Mouse (Mus musculus): ENCODE data around the gene Rtp2.

Rtp2 gene

DNA sequence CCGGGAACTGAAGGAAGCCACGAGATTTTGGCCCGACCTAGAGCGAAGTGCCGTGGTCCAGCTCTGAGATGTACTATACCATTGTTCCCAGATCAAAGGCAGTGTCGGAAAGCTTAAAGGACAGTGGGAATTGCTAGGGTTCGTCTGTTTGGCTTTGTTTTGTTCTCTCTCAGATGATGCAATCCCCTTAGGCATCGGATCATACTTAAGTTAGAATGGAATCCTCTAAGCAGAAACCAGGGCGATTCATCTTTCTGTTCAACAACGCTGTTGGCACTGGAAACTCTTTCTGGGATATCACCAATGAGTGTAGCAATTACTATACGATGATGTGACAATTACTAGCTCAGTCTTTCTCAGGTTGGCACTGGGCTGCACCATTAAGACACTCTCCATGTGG, at the start of gene Rtp2:
Gene Rtp2, minus strand, starts transcription at position 101 of the 400 bp plus-strand sequence.
- DNase-seq, result no peak

DNA sequence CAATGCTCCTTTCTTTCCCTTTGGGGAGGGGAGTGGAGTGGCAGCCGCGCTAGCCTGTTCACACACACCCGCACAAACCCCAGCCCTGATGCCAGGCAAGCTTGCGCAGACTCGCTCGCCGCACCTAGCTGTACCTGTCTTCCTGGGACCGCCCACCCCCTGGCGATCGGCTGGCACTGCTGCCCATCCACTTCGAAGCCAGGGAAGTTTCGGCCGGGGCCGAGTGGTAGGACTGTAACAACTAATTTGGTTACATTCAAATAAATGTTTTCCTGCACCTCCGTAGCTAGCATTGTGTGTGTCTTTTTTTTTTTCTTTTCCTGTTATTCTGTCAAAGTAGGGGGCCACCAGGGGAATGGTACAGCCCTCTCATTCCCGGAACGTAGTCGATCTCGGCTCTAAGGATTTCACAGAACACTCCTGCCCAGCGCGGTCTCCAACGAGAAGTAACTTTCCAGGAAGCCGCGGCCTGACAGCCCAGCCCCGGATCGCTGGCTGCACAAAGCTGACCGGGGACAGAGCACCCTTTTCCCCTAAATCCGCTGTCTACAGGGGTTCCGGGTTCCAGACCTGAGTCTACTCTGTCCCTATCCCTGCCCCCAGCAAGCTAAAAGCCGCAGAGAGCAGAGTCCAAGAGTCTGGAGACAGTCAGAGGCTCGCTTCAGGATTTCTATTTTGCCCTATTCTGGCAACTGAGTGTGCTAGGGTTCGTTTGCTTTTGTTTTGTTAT, 49.0 kb upstream of the Rtp2 start:
- no peak for DNase-seq

DNA sequence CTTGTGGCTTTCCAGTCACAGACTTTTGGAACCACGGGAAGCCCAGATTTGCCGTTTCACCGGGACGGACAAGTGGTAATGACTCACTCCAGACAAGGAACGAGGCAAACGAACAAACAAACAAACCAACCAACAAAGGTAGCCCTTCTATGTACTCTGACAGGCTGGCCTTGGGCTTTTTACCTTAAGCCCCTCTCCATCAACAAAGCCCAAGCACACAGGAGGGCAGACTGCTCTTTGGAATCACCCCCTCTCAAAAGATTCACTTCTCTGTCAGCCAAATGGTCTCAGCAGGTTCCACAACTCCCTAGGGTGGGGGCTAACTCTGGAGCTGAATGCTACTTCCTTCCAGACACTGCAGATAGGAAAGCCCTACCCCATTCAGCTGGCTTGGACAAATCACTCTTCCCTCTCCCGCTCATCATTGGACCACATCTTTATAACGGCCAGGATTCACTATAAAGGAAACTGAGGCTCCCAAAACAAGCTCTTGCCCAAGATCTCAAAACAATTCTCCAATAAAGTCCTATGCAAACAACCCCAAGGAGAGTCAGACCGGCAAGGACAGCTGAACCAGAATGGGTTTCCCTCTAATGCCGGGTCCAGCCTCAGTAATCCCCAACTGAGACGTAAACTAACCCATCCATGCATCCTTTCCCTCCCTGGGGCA, 48.1 kb upstream of the Rtp2 start:
- no peak for DNase-seq

DNA sequence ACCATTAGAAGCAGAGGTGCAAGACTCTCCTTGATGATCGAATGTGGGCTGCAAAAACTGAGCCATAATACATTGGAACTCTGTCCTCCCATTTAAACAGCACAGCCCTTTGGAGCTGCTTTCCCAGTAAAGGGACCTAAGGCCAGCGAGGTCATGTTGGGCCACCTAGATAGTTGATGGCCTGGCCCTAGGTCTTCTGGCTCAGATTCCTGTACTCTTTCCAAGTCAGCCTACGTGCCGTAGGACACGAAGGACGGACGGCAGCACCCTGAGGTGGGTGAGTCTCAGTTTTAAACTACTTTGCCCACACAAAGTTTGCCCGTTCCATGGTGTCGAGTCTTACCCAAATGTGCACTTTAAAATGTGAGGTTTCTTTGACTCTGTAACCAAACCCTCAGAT, 47.3 kb upstream of the Rtp2 start:
- no peak for DNase-seq

DNA sequence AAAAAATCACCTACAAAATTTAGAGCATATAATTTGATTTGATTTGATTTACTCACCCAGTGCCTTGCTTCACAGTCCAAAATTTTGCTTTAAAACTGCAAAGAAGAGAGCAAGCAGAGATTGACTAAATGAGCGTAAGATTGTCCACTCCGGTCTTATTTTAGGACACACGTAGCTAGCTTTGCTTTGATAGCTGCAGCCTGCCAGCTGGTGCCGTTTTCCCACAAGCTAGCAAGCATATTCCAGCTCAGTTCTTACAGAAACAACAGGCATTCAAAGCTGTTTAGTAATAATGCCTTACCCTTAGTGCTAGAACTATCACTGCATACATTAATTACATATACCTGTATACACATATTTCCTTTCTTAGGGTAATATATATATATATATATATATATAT, 46.3 kb upstream of the Rtp2 start:
- no peak for DNase-seq

DNA sequence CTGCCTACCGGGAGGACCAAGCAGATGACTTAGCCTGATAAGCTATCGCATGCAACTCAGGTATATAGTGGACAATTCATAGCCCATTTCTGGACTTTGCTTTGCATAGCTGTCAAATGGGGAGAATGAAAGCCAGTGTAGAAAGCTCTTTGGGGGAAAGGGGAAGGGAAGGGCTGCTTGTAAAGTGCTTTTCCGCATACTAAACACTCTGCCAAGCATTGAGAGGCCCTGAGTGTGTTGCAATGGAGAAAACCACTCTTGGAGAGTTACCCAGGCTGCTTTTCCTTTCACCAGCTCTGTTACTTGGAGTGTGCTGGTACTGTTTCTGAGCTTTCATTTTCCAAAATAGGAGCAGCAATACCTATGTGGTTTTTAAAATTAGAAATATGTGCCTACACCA, 45.5 kb upstream of the Rtp2 start:
- no peak for DNase-seq

DNA sequence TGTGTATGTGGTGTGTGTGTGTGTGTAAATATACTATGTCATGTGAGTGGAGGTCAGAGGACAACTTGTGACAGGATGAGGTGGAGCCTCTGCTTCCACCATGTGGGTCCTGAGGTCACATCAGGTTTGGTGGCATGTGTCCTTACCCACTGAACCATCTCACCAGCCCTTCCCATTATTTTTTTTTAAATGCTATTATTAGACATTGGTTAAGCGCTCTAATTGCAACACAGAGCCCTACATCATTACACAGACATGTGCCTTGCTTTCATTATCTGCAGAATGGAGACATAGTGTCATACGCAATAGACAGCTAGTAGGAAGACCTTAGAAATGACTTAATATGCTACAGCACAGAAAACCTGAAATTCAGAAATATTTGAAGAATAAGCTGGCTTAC, 44.0 kb upstream of the Rtp2 start:
- no peak for DNase-seq

DNA sequence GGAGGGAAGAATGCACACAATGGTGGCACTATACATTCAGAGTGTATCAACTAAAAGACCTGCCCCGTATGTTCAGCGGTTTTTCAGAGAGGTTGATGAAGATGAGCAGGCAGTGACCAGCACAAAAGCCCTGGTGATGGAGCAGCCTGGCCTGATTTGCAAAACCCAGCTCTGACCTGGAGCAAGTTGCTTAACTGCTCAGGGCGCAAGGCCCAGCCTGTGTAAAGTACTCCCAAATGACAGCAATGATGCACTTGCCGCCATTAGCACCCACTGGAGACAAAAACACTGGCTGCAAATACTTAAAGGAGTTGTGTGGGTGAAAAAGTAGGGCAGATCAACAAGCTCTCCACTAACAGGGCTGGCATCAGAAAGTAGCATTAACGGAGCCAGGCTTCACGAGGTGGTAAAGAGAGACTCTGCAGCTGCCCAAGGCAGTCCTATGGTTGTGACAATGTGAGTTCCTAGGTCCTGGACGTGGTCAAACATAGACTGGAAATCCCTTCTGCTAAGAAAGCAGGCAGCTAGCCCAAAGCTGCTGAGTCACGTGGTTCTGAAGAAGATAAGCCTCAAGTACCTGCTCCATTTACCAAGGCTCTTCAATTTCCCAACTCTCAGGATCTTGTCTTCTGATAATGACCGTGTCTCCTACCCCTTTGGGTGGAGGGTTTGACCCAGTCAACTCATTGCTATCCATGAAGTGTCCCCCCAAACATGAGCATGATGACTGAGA, 41.6 kb upstream of the Rtp2 start:
- DNase-seq, result no peak

DNA sequence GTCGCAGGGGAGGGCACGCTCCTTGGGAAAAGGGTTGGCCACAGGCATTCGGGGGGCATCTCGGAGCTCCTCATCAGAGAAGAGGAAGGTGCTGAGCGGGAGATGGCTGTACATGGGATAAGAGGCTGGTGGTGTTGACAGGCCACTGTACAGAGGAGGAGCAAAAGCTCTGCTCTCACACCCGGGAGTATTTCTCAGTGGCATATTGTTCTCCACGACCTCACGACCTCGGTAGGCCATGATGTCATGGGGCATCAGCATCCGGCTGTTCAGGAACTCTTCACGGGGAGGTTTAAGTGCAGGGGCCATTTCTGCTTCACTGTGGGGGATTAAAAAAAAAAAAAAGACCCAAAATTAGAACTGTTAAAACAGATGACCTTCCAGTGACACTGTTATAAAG, 40.7 kb upstream of the Rtp2 start:
- DNase-seq, result no peak

DNA sequence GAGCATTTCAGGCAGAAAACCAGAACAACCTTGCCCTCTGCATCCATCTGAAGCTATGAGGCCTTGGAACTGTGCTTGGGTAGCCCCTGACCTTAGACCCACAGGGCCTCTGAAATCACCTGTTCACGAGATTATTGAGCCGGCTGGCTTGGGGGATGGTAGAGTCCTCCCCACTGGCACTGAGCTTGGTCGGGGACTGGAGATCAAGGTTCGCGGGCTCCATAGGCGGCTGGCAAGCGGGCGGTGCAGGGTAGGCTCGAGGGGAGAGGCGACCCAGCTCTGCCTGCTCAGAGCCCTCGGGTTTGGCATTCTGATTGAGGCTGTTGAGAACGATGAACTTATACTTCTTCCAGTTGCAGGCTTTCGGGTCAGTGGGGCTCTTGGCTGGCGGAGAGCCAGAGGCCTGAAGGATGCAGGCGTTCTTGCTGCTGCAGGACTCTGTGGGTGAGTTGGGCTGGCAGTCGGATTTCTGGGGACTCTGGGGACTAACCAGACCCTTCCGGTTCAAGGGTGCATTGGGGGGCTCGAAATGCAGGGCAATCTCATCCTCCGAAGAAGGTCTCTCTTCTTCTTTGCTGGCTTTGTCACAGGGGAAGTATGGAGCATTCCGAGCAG, 40.0 kb upstream of the Rtp2 start:
- DNase-seq, result no peak

DNA sequence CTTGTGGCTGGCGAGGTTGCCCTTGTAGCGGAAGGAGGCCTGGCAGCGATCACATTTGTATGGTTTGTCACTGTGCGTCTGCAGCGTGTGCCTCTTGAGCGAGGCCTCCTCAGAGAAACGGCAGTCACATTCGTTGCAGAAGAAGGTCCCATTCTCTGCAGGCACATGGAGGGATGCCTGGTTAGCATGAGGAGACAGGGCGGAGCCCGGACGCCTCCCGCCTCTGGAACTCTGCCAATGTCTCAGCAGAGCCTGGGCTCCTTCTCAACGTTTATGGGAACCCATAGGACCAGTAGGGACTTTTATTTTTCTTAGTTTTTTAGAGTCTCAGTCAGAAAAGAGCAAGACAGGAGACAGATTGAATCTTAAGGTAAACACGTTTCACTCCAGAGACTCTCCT, 37.7 kb upstream of the Rtp2 start:
- DNase-seq, result no peak

DNA sequence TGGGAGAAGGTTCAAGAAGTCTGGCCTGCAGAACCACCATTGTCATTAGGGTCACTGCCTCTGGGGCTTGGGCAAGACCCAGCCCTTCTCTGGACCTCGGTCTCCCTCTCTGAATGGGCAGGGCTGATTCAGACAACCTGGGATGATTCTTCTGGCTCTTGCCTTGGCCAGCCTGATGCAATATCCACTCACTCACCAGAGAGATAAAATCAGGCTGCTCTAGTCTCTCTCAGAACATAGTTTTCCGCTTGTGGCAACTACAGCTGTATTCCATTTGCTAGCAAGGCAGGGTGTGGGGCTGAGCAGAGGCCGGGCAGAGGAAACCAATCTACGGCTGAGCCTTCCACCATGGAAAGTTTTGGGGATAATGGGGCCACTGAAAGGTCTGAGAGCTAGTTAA, 36.7 kb upstream of the Rtp2 start:
- no peak for DNase-seq

DNA sequence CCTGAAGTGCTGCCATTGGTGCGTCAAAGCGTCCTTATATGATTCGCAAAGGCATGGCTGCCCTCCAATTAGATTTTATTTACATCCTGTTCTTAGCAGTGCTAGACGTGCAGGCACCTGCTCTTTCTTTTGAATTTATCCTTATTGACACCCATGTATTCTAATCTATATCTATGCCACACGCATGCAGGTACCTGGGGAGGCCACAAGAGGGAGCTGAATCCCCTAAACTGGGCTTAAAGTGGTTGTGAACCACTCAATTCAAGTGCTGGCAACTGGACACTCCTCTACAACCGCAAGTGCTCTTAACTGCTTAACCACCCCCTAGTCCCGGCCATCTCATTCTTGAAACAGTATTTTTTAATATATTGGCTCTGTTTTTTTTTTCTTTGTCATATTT, 35.1 kb upstream of the Rtp2 start:
- DNase-seq, result no peak

DNA sequence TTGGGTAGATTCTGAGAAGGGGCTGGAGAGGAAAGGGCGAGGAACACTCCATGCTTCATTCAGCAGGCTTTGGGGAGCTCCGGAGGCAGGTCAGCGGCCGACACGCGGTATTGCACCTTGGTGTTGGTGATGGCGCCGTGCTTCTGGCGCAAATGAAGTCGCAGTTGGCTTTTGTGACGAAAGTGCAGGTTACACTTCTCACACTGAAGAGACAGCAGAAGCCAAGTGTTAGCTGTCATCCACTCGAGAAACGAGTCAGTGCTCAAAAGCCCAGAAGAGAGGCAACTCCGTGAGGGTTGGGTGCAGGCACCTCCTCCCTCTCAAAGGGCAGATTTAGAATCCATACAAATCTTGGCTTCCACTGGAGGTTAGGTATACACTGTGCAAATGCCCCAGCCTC, 33.9 kb upstream of the Rtp2 start:
- DNase-seq, result no peak

DNA sequence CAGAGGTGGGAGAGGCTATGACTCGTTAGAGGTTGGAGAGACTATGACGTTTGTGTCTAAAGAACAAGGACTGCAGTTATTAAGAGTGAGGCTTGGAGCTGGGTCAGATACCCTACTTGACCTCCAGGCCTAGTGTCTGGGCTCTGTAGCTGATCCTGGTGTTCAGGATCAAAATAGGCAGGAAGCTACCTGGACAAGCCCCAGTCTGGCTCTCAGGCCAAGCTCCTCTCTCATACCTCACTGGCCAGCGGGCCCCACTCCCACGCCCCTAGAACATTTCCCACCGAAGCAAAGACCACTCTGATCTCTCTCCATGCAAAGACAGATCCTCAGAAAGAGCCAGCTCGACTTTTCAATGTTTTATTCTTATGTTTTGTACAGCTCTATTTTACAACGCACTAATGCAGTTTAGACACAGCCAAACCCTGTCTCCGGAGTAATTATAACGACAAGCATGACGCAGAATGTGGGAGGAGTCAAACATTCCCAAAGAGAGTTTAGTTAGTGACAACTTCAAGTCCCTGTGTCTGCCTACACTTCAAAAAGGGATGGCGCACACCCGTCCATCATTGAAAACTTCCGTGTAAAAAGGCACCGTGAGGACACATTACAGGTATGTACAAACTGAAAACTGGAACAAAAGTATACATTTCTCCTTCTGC, 32.6 kb upstream of the Rtp2 start:
- DNase-seq, result no peak

DNA sequence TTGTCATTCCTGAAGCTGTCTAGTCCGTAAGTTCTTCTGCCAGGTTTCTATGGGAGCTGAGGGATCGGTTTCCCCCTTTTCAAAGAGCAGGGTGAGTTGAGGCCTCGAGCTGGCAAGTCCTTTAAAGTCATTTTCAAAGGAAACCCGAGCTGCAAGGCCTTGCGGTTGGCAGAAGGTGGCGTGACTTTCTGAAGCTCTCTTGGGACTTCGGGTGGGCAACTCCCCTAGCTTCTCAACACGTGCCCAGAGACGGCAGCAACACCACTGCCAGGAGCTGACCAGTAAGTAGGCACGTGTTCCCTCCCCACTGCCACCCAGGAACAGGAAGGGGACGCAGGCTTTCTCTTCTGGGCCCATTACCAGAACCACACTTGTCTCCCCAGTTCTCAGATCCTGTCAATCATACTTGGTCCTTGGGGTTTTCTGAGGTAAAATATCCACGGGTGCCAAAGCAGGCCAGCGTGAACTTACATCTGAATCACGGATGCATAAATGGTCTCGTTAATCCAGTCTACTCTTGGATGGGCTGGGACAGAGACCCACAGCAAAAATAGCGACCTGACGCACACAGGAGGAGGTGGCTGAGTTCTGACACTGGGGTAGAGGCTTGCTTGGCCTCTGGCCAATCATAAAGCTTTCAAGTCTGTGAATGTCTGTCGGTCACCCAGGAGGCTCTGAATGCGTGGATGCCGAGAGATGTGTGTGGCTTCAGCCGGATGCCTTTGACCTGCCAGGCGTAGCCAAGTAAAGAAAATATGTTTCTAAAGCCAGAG, 31.9 kb upstream of the Rtp2 start:
- no peak for DNase-seq

DNA sequence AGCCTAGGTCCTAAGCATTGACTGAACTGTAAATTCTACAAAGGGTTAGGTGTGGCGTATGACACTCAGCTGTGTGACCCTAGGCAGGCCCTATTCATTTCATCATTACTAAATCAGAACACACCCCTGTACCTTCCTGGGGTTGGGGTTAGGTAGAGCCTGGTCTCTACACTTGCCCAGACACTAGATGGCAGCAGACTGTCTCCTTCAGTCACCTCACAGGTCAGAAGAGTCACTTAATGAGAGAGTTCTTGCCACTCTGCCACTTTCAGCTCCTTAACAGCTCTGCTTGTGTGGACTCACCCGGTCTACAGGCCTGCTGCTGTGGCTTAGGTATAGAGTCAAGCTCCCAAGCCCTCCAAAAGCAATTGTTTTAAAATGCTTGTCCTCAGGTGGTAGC, 30.2 kb upstream of the Rtp2 start:
- no peak for DNase-seq

DNA sequence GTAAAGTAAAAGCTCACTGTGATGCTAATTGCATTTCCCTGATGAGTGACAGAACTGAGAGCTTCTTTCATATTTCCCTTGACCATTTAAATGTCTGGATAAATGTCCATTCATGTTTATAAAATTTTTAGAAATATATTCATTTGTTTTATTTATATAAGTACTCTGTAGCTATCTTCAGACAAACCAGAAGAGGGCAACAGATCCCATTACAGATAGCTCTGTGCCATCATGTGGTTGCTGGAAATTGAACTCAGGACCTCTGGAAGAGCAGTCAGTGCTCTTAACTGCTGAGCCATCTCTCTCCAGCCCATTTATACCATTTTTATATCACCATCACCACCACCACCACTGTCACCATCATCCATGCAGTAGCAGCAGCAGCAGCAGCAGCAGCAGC, 26.7 kb upstream of the Rtp2 start:
- no peak for DNase-seq

DNA sequence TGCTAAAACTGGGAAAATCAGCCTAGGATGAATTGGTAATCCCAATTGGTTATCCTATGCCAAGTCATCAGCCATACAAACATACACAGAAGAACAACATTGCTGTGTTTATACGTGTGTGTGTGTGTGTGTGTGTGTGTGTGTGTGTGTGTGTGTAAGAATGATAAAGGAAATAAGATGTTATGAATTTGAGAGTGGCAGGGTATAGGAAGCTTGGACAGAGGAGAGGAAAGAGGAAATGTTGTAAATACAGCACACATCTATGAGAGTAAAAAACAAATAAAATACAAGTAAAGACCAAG, 21.7 kb upstream of the Rtp2 start:
- no peak for DNase-seq

DNA sequence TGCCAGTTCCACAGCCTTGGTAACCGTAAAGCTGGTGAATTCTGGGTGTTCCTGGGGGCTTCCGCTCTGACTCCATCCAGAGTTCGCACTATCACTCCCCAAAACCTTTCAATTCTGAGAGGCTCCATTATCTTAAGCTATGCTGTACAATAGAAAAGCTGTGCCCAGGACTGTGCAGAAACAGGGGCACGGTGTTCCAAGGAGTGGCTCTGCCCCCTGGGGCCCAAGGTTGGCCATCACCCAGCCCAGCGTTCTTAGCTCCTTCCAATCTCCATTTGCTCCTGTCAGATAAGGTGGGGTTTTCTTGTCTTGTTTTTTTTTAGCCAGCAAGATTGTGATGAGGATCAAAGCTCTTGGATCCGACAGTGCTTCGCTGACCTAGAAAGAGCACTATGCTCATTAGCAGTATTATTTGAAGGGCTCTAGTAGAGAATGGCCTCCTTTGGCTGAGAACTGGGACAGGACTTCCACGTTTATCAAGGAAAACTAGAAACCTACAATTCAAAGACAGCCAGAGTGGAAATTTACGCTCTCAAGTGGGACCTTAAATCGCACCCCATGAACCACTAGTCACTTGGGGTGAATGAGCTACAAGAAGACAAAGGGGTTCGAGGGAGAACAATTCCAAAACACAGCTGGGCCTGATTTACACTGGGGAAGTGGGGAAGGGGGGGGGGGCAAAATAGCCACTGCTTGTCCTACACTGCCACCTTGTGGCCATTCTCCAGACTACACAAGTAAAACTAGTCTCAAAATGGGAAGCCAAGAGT, 21.2 kb upstream of the Rtp2 start:
- peak in 1 of 2 experiments; percentile 43 for DNase-seq

DNA sequence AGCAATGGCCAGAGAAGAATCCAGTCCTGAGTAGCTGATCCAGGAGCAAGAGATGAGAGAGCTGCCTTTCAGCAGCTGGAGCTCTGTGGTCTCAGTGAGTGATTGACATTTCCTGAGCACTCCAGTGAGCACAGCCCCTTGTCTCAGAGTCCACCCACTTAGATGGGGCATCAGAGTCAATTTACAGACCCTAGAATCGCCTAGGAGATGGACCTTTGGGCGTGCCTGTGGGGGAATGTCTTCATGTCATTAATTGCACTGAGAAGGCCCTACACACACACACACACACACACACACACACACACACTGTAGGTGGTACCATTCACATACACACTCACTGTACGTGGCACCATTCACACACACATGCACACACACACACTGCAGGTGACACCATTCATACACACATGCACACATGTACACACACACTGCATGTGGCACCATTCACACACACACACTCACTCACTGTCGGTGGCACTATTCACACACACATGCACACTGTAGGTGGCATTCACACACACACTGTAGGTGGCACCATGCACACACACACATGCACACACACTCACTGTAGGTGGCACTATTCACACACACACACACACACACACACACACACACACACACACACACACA, 20.0 kb upstream of the Rtp2 start:
- DNase-seq, result no peak

Data from spleen, adult 18-20 months (tissue).